Mouse (Mus musculus) liver, postnatal 0 days (tissue): Measurements from ENCODE around the gene Shprh.
"Not testable (repeated sequence)": the region's sequence is repeated elsewhere in the genome, so short reads cannot be mapped to it uniquely, and the experiment has no call there.

Experiments
- CTCF ChIP-seq: sonication (generic); IDR thresholded peaks from 2 replicates; pipeline ENCODE4 v1.5.1; 2016; ENCODE audit warnings: antibody characterized with exemption, low read depth
- EP300 ChIP-seq: IDR thresholded peaks from 2 replicates; pipeline ENCODE4 v1.6.1; 2016; ENCODE audit warnings: antibody characterized with exemption, low read depth, mild to moderate bottlenecking

- TF ChIP-seq CTCF, EP300: not testable (repeated sequence)
Measured at GRCm38 (mm10) chr10:11263795-11264194, 114.6 kb downstream of the Shprh start.
